Mouse (Mus musculus) CH12.LX (cell line): Measurements from ENCODE around the gene Coro2a. TPM values are rescaled to one million over a fixed set of nuclear protein-coding genes. Genes with fewer than 3 reads are reported as not detected.
A peak's percentile ranks its signal among the peaks of the same experiment; 100 is the strongest.

Source experiments
- DNase-seq: peaks from one replicate; pipeline ENCODE4 v3.0.0-alpha.2; 2013; ENCODE audit errors: extremely low read depth
- H3K27ac ChIP-seq: 2 replicates; pipeline ENCODE4 v1.5.1; 2012; ENCODE audit warnings: low read depth, mild to moderate bottlenecking, control low read depth, moderate library complexity; ENCODE audit not compliant: insufficient read depth
- H3K27me3 ChIP-seq: replicated peaks from 2 replicates; pipeline ENCODE3; 2012; ENCODE audit warnings: inconsistent platforms
- H3K36me3 ChIP-seq, 2 experiments: replicated peaks in 1 of 2; 2 replicates each; pipeline versions ENCODE3 to v1.6.1; 2012; ENCODE audit warnings: inconsistent platforms in 1 of 2, low read length in 1 of 2, mild to moderate bottlenecking in 1 of 2, mixed read lengths in 1 of 2, moderate library complexity in 1 of 2; ENCODE audit not compliant: control insufficient read depth in 1 of 2, insufficient read depth in 1 of 2
- H3K4me1 ChIP-seq, 2 experiments: 2 replicates each; pipeline ENCODE4 v1.6.1; 2012; ENCODE audit warnings: inconsistent platforms in 1 of 2, moderate library complexity in 1 of 2; ENCODE audit not compliant: insufficient read depth in 2 of 2, control insufficient read depth in 1 of 2
- H3K4me2 ChIP-seq: 2 replicates; pipeline ENCODE4 v1.6.1; 2012; ENCODE audit warnings: low read depth, mild to moderate bottlenecking, control low read depth; ENCODE audit not compliant: poor library complexity, insufficient read depth, severe bottlenecking
- H3K4me3 ChIP-seq, 3 experiments: fragments of 150-350 bp in 1 of 3; sonication (generic) in 1 of 3; replicated peaks in 1 of 3; 2 replicates each; pipeline versions ENCODE3 to v1.5.1; 2011 to 2012; ENCODE audit warnings: low read depth in 2 of 3, low read length in 2 of 3, mild to moderate bottlenecking in 2 of 3, moderate library complexity in 2 of 3, control low read depth in 1 of 3, improper control_type of control experiment in 1 of 3, inconsistent platforms in 1 of 3, mixed read lengths in 1 of 3; ENCODE audit not compliant: poor library complexity in 1 of 3
- H3K79me2 ChIP-seq: replicated peaks from 2 replicates; pipeline ENCODE4 v1.6.1; 2012; ENCODE audit warnings: mild to moderate bottlenecking, moderate library complexity; ENCODE audit not compliant: control insufficient read depth, poor library complexity, insufficient read depth, severe bottlenecking; ENCODE audit errors: extremely low read depth
- H3K9ac ChIP-seq: 2 replicates; pipeline ENCODE4 v1.6.1; 2012; ENCODE audit warnings: low read depth, mild to moderate bottlenecking, control low read depth, moderate library complexity; ENCODE audit not compliant: insufficient read depth
- H3K9me3 ChIP-seq: replicated peaks from 2 replicates; pipeline ENCODE3; 2012; ENCODE audit warnings: low read length, inconsistent platforms, mixed read lengths
- BHLHE40 ChIP-seq: IDR thresholded peaks from 2 replicates; pipeline ENCODE4 v1.6.1; 2011; ENCODE audit warnings: mild to moderate bottlenecking, low read depth, low read length, improper control_type of control experiment
- CHD1 ChIP-seq: IDR thresholded peaks from 2 replicates; pipeline ENCODE4 v1.6.1; 2012; ENCODE audit warnings: low read depth, low read length, improper control_type of control experiment, inconsistent platforms
- CHD2 ChIP-seq: IDR thresholded peaks from 2 replicates; pipeline ENCODE4 v1.6.1; 2011; ENCODE audit warnings: low read length, improper control_type of control experiment
- CTCF ChIP-seq, 2 experiments: IDR thresholded peaks in 1 of 2; conservative IDR thresholded peaks in 1 of 2; 2 replicates each; pipeline ENCODE4 v1.5.1; 2011 to 2012; ENCODE audit warnings: low read depth in 2 of 2, low read length in 2 of 2, improper control_type of control experiment in 1 of 2, inconsistent platforms in 1 of 2, mild to moderate bottlenecking in 1 of 2, moderate library complexity in 1 of 2
- ELF1 ChIP-seq: IDR thresholded peaks from 2 replicates; pipeline ENCODE4 v1.6.1; 2014; ENCODE audit warnings: low read depth, mild to moderate bottlenecking, inconsistent platforms, low read length, improper control_type of control experiment
- ETS1 ChIP-seq: conservative IDR thresholded peaks from 2 replicates; pipeline ENCODE4 v1.6.1; 2012; ENCODE audit warnings: low read depth, mild to moderate bottlenecking, inconsistent platforms, low read length, improper control_type of control experiment, moderate library complexity
- HCFC1 ChIP-seq: IDR thresholded peaks from 2 replicates; pipeline ENCODE4 v1.6.1; 2012; ENCODE audit warnings: low read depth, mild to moderate bottlenecking, inconsistent platforms, low read length, improper control_type of control experiment
- IRF4 ChIP-seq: IDR thresholded peaks from 2 replicates; pipeline ENCODE4 v1.6.1; 2014; ENCODE audit warnings: low read depth, mild to moderate bottlenecking, inconsistent platforms, low read length, improper control_type of control experiment
- JUN ChIP-seq: IDR thresholded peaks from 2 replicates; pipeline ENCODE4 v1.6.1; 2011; ENCODE audit warnings: low read depth, mild to moderate bottlenecking, low read length, improper control_type of control experiment, moderate library complexity; ENCODE audit not compliant: insufficient read depth
- JUND ChIP-seq: conservative IDR thresholded peaks from 2 replicates; pipeline ENCODE4 v1.6.1; 2011; ENCODE audit warnings: low read depth, low read length, improper control_type of control experiment
- KAT2A ChIP-seq: IDR thresholded peaks from 2 replicates; pipeline ENCODE4 v1.6.1; 2012; ENCODE audit warnings: low read length, improper control_type of control experiment, inconsistent platforms; ENCODE audit not compliant: insufficient replicate concordance
- MAFK ChIP-seq: IDR thresholded peaks from 2 replicates; pipeline ENCODE4 v1.6.1; 2011; ENCODE audit warnings: low read length, improper control_type of control experiment; ENCODE audit not compliant: insufficient replicate concordance
- MAX ChIP-seq: IDR thresholded peaks from 2 replicates; pipeline ENCODE4 v1.6.1; 2011; ENCODE audit warnings: low read length, improper control_type of control experiment
- NRF1 ChIP-seq: IDR thresholded peaks from 2 replicates; pipeline ENCODE4 v1.6.1; 2014; ENCODE audit warnings: low read depth, mild to moderate bottlenecking, inconsistent platforms, low read length, improper control_type of control experiment, moderate library complexity
- SIN3A ChIP-seq: IDR thresholded peaks from 2 replicates; pipeline ENCODE4 v1.6.1; 2012; ENCODE audit warnings: low read length, improper control_type of control experiment, inconsistent platforms
- SMC3 ChIP-seq: IDR thresholded peaks from 2 replicates; pipeline ENCODE4 v1.6.1; 2011; ENCODE audit warnings: low read depth, low read length, improper control_type of control experiment
- UBTF ChIP-seq: IDR thresholded peaks from 2 replicates; pipeline ENCODE4 v1.6.1; 2012; ENCODE audit warnings: low read depth, mild to moderate bottlenecking, inconsistent platforms, low read length, improper control_type of control experiment, moderate library complexity
- USF1 ChIP-seq: IDR thresholded peaks from 2 replicates; pipeline ENCODE4 v1.6.1; 2014; ENCODE audit warnings: low read depth, mild to moderate bottlenecking, inconsistent platforms, low read length, improper control_type of control experiment
- ZNF384 ChIP-seq: IDR thresholded peaks from 2 replicates; pipeline ENCODE4 v1.6.1; 2012; ENCODE audit warnings: low read depth, low read length, improper control_type of control experiment, inconsistent platforms
- dilution Hi-C: fragments of 300-500 bp; cut with MboI; formaldehyde crosslinking; loops from 2 replicates; pipeline ENCODE4 v1.14.3; 2020; ENCODE audit warnings: low sequenced_read_pairs; ENCODE audit not compliant: extremely low pct_unique_long_range_greater_than_20kb, extremely low pct_ligation_motif_present
- in situ Hi-C: fragments of 300-500 bp; cut with MboI; formaldehyde crosslinking; loops from 3 replicates; pipeline ENCODE4 v1.14.3; 2019; ENCODE audit warnings: low sequenced_read_pairs, low pct_ligation_motif_present, low pct_unique_long_range_greater_than_20kb, mixed read lengths
- polyA plus RNA-seq: library from polyadenylated mRNA; unstranded; fragments of >175 nt; gene quantifications from 2 replicates; pipeline ENCODE4 v1.2.1, GENCODE M21; 2012; ENCODE audit warnings: low read depth; ENCODE audit not compliant: insufficient read length
- total RNA-seq, 2 experiments: library from RNA; depleted of rRNA; stranded (reverse); fragments of 300-350 nt in 1 of 2; fragments of >200 nt in 1 of 2; gene quantifications; 2 replicates each; pipeline ENCODE4 v1.2.3; 2012 to 2014

Coro2a gene
- total and polyA plus RNA-seq, 3 experiments = 24.6 to 223 (median 129) TPM

GRCm38 (mm10) chr4:46596398-46596797 is 5.6 kb downstream of the Coro2a start:
- in situ Hi-C loops (no loop called here), dilution Hi-C loops (no loop called here)
- Histone ChIP-seq H3K9ac (0 out of 2 replicates have a peak overlapping the region, but pooled peaks have one; percentile 14), H3K27ac (peak overlapping the region; percentile 79), H3K4me1 (peaks cover 29 to 80% of the 10 kb centered on the region in 2 experiments), H3K4me3 (no peak overlapping the region), H3K9me3 (no peaks in the 10 kb centered on the region)
- DNase-seq = no peak
- TF ChIP-seq UBTF (no peak), CHD1 (no peak), ZNF384 (no peak), SMC3 (no peak), NRF1 (no peak), CTCF (conservative IDR thresholded peaks at IDR 0.05 in 1 of 2, IDR thresholded peaks at IDR 0.05 in 1 of 2; ENCODE audit: low read depth in 2 of 2, low read length in 2 of 2) (no peak), MAX (no peak), BHLHE40 (no peak), JUN (no peak)
- TF ChIP-seq, all 38 proteins: peak for 0
- Histone ChIP-seq H3K36me3 (peaks cover 9 to 39% of the 10 kb centered on the region in 2 experiments), H3K4me2 (peak overlapping the region; percentile 6; the same call in 1 of the 2 replicates), H3K79me2 (peaks cover 91% of the 10 kb centered on the region), H3K27me3 (no peaks in the 10 kb centered on the region)

DNA sequence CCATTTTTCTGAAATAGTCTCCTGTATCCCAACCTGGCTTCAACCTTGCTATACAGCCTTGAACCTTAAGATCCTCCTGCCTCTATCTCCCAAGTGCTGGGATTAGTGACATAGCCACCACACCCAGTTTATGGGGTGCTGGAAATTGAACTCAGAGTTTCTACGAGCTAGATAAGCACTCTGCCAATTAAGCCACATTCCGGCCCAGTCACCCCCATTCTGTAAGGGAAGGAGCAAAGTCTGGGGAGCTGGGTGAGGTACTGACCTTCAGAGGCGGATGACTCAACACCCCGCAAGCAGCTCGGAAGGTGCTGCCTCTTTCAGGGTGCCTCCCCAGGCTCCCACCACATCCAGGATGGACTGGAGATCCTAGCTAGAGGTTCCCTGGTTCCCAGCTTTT is 7.9 kb downstream of the Coro2a start:
- H3K36me3 ChIP-seq = peaks cover 15 to 41% of the 10 kb centered on the region in 2 experiments
- H3K27ac ChIP-seq = peak overlapping the region; percentile 90
- no peak for DNase-seq

DNA sequence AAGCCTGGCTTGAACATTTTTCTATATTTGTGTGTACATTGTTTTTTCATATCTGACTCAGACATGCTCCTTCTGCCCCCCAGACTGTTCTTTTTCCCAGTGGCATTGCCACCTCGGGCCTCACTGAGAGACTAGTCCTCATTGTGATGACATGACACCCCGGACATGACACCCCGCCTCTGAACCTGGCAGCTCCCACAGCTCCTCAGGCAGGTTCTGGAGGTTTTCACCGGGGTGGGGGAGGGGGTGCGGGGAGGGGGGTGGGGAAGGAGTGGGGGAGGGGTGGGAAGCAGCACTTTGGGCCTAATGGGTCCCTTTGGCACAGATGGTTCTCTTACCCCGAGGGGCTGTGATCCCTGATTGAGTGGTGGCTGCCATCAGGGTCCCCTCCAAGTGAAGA is 8.5 kb downstream of the Coro2a start:
- Histone ChIP-seq H3K79me2 (peaks cover 90% of the 10 kb centered on the region), H3K4me2 (peak overlapping the region; percentile 52), H3K4me1 (peaks cover 50 to 86% of the 10 kb centered on the region in 2 experiments), H3K27ac (peak overlapping the region; percentile 90), H3K27me3 (no peaks in the 10 kb centered on the region), H3K4me3 (no peak overlapping the region), H3K36me3 (peaks cover 15 to 39% of the 10 kb centered on the region in 2 experiments), H3K9me3 (no peaks in the 10 kb centered on the region), H3K9ac (peak overlapping the region; percentile 19; the same call in 1 of the 2 replicates)
- no peak for DNase-seq
- TF ChIP-seq MAFK (no peak), ELF1 (no peak), CHD2 (peak; percentile 27; the same call in 1 of the 2 replicates), HCFC1 (no peak), CTCF (conservative IDR thresholded peaks at IDR 0.05 in 1 of 2, IDR thresholded peaks at IDR 0.05 in 1 of 2; ENCODE audit: low read depth in 2 of 2, low read length in 2 of 2) (no peak)
- dilution Hi-C loops = no loop called here
- in situ Hi-C loops = no loop called here

More for the DNA sequence above, 7.9 kb downstream of the Coro2a start:
- H3K9ac ChIP-seq = peak overlapping the region; percentile 19; the same call in 1 of the 2 replicates
- peaks cover 91% of the 10 kb centered on the region for H3K79me2 ChIP-seq
- TF ChIP-seq IRF4 (no peak), ETS1 (no peak), UBTF (no peak), USF1 (no peak), SIN3A (no peak), JUND (no peak), CTCF (conservative IDR thresholded peaks at IDR 0.05 in 1 of 2, IDR thresholded peaks at IDR 0.05 in 1 of 2; ENCODE audit: low read depth in 2 of 2, low read length in 2 of 2) (no peak), NRF1 (no peak), MAX (no peak), KAT2A (no peak)
- in situ Hi-C loops (no loop called here), dilution Hi-C loops (no loop called here)
- H3K27me3 ChIP-seq = no peaks in the 10 kb centered on the region
- H3K4me3 ChIP-seq = no peak overlapping the region
- H3K4me2 ChIP-seq = peak overlapping the region; percentile 52
- peaks cover 47 to 87% of the 10 kb centered on the region in 2 experiments for H3K4me1 ChIP-seq
- no peaks in the 10 kb centered on the region for H3K9me3 ChIP-seq
